Mouse (Mus musculus) left cerebral cortex, adult 9 months (tissue): ENCODE data around the gene Rnf31.

ENCODE experiments used
- DNase-seq, 2 experiments: peaks; one replicate each; pipeline ENCODE4 v3.0.0; 2022; ENCODE audit warnings: low spot score in 2 of 2

Rnf31 gene

DNA sequence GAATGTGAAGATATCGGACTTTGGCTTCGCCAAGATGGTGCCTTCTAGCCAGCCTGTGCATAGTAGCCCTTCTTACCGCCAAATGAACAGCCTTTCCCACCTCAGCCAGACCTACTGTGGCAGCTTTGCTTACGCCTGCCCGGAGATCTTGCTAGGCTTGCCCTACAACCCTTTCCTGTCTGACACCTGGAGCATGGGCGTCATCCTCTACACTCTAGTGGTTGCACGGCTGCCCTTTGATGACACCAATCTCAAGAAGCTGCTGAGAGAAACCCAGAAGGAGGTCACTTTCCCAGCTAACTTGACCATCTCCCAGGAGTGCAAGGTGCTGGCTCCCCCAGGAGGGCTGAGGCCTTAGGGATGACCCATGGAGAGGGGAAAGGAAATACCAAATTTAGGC is 60.0 kb downstream of the Rnf31 start:
- DNase-seq, result no peak
